Mouse (Mus musculus): ENCODE data around the gene Traf3ip3. TPM values are rescaled to one million over a fixed set of nuclear protein-coding genes. Genes with fewer than 3 reads are reported as not detected.
A peak's percentile ranks its signal among the peaks of the same experiment; 100 is the strongest.

The Traf3ip3 gene
- polyA plus RNA-seq, 1 experiment = 0.19 TPM

DNA sequence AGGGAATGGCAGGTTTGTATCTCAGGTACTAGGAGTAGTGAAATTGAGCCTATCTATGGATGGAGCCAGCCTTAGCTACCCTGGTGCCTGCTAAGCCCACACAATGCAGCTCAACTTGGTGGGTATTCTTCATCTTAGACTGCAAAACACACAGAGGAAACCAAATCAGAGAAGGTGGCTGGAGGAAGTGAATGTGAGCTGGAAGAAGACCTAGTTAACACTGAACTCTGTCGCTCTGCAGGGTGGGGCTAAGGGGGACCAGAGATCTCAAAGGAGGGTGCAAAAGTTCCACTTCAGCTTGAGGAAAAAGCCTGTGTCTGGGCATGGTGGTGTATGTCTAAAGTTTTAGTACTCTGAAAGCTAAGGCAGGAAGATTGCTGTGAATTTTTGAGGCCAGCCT, 41.9 kb downstream of the Traf3ip3 start:
- Histone ChIP-seq H3K4me3 (ENCODE audit: control insufficient read depth, low read depth, low read length) (peak overlapping the region; percentile 79), H3K4me1 (ENCODE audit: control insufficient read depth, insufficient read depth, low read length) (peaks cover 10% of the 10 kb centered on the region), H3K27me3 (ENCODE audit: control insufficient read depth, insufficient read depth, low read length) (no peaks in the 10 kb centered on the region), H3K36me3 (ENCODE audit: control insufficient read depth, insufficient read depth, low read length) (no peaks in the 10 kb centered on the region), H3K27ac (ENCODE audit: control insufficient read depth, insufficient read depth, low read depth, low read length) (no peak overlapping the region)
- TF ChIP-seq POLR2A (IDR thresholded peaks at IDR 0.05; ENCODE audit: control insufficient read depth, low read depth, low read length) (no peak), CTCF (IDR thresholded peaks at IDR 0.05; ENCODE audit: control insufficient read depth, insufficient read depth, insufficient replicate concordance, low read depth, low read length) (no peak)

DNA sequence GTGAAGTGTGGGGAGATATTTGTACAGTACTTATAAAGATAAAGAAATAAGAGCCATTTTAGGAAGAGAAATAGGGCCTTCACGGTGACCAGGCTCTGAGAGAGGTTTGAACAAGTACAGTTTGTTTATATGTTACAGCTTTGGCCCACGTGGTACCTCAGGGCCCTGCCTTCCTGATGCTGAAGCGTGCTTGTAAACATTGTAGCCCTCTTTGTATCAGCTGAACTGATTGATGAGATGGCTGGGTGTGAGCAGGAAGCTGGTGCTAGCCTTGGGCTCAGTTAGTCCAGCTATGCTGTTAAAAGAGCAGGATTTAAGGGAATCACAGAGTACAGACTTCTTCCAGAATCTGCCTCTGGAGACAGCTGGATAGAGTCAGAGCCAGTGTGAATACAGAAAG, 42.3 kb downstream of the Traf3ip3 start:
- Histone ChIP-seq H3K4me1 (ENCODE audit: control insufficient read depth, insufficient read depth, low read length) (peaks cover 10% of the 10 kb centered on the region), H3K4me3 (ENCODE audit: control insufficient read depth, low read depth, low read length) (peak overlapping the region; percentile 79), H3K36me3 (ENCODE audit: control insufficient read depth, insufficient read depth, low read length) (no peaks in the 10 kb centered on the region), H3K27me3 (ENCODE audit: control insufficient read depth, insufficient read depth, low read length) (no peaks in the 10 kb centered on the region), H3K27ac (ENCODE audit: control insufficient read depth, insufficient read depth, low read depth, low read length) (no peak overlapping the region)
- TF ChIP-seq POLR2A (IDR thresholded peaks at IDR 0.05; ENCODE audit: control insufficient read depth, low read depth, low read length) (no peak), CTCF (IDR thresholded peaks at IDR 0.05; ENCODE audit: control insufficient read depth, insufficient read depth, insufficient replicate concordance, low read depth, low read length) (no peak)

DNA sequence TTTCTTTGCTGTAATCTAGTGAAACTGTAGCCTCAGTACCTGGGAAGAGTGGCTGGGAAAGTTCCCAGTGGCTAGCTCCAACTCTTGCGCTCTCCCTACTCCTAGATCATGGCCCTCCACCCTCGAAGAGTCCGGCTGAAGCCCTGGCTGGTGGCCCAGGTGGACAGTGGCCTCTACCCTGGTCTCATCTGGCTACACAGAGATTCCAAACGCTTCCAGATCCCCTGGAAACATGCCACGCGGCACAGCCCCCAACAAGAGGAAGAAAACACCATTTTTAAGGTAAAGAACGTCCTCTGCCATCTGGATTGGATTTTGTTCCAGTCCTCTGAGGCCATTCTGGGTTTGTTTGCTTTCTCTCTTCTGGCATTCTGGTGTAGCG, 44.4 kb downstream of the Traf3ip3 start:
- no peak for TF ChIP-seq CTCF (IDR thresholded peaks at IDR 0.05; ENCODE audit: control insufficient read depth, insufficient read depth, insufficient replicate concordance, low read depth, low read length)
- TF ChIP-seq POLR2A (IDR thresholded peaks at IDR 0.05; ENCODE audit: control insufficient read depth, low read depth, low read length) = no peak
- Histone ChIP-seq H3K4me3 (ENCODE audit: control insufficient read depth, low read depth, low read length) (peak overlapping the region; percentile 74), H3K27ac (ENCODE audit: control insufficient read depth, insufficient read depth, low read depth, low read length) (no peak overlapping the region), H3K36me3 (ENCODE audit: control insufficient read depth, insufficient read depth, low read length) (no peaks in the 10 kb centered on the region), H3K4me1 (ENCODE audit: control insufficient read depth, insufficient read depth, low read length) (peaks cover 21% of the 10 kb centered on the region), H3K27me3 (ENCODE audit: control insufficient read depth, insufficient read depth, low read length) (peaks cover 4% of the 10 kb centered on the region; the same call in 1 of the 2 replicates)

DNA sequence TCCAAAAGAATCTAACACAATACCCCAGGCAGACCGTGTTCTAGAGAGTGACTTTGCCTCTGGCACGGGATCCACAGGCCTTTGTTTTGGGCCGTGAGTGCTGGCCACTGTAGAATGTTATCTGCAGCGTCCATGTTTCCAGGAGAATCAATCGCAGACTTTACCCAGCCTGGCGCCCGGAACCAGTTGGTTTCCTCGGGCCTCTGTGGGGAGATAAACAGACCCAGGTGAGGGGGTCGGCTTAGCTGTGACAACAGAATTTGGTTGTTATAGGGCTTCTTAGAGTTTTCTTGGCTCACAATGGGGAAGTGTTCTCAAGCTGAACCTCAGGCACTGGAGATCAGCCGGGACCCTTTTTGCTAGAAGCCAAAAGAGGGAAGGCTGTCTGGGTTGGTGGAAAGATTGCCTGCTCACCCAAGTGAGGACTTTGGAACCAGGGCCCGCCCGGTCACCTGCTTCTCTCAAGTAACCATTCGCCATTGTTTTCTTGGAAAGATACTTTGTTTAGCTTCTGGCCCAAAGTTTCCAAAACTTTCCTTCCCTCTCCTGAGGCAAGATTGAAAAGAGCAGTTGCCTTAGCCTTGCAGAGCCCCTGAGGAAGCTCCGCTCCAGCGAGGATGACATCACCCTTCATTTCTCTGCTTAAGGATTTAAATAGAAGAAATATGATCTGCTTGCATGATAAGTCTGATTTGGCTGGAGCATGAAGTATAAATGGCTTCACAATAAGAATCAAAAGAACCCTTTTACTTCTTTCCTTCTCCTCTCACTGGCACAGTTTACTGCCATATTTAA, 45.0 kb downstream of the Traf3ip3 start:
- Histone ChIP-seq H3K4me1 (ENCODE audit: control insufficient read depth, insufficient read depth, low read length) (peaks cover 21% of the 10 kb centered on the region), H3K27me3 (ENCODE audit: control insufficient read depth, insufficient read depth, low read length) (peaks cover 4% of the 10 kb centered on the region; the same call in 1 of the 2 replicates), H3K4me3 (ENCODE audit: control insufficient read depth, low read depth, low read length) (peak overlapping the region; percentile 74), H3K27ac (ENCODE audit: control insufficient read depth, insufficient read depth, low read depth, low read length) (no peak overlapping the region), H3K36me3 (ENCODE audit: control insufficient read depth, insufficient read depth, low read length) (no peaks in the 10 kb centered on the region)
- TF ChIP-seq CTCF (IDR thresholded peaks at IDR 0.05; ENCODE audit: control insufficient read depth, insufficient read depth, insufficient replicate concordance, low read depth, low read length) (no peak), POLR2A (IDR thresholded peaks at IDR 0.05; ENCODE audit: control insufficient read depth, low read depth, low read length) (peak; percentile 30; the same call in 1 of the 2 replicates)

DNA sequence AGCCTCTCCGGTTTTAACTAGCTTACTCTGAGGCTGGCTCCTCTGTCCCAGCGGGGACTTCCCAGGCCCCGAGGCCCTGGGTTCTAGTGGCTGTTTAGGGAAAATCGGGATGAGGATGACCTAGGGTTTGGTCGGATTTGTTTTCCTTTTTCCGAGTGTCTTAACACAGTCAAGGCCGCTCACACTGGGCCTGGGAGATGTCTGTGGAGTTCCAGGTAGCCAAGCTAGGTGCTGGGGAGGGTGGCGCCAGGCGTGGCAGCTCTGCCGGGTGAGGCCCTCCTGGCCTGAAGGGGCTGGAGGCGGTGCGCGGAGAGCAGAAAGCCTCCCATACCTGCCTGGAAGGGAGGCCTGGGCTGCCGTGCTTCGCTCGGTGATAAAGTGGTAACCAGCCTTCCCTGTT, 47.9 kb downstream of the Traf3ip3 start:
- Histone ChIP-seq H3K4me3 (ENCODE audit: control insufficient read depth, low read depth, low read length) (peak overlapping the region; percentile 75), H3K4me1 (ENCODE audit: control insufficient read depth, insufficient read depth, low read length) (peaks cover 14% of the 10 kb centered on the region), H3K36me3 (ENCODE audit: control insufficient read depth, insufficient read depth, low read length) (no peaks in the 10 kb centered on the region), H3K27ac (ENCODE audit: control insufficient read depth, insufficient read depth, low read depth, low read length) (no peak overlapping the region), H3K27me3 (ENCODE audit: control insufficient read depth, insufficient read depth, low read length) (peaks cover 4% of the 10 kb centered on the region; the same call in 1 of the 2 replicates)
- TF ChIP-seq CTCF (IDR thresholded peaks at IDR 0.05; ENCODE audit: control insufficient read depth, insufficient read depth, insufficient replicate concordance, low read depth, low read length) (no peak), POLR2A (IDR thresholded peaks at IDR 0.05; ENCODE audit: control insufficient read depth, low read depth, low read length) (no peak)

DNA sequence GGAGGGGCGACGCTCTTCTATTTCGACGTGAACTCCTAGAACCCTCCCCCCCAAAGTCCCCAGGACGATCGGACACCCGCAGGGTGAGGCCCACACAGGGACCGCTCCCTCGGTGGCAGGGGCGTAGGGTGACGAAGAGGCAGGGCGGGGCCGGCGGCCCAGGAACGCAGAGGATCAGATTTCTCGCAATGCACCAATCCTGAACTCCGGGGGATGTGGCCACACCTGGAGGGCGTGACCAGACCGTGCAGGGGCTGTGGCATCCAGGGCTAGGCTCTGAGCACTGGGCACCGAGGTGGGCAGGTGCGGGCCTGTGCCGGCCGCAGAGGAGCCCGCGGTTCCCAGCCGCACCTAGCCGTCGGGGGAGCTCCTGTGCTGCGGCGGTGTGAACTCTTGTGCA, 48.6 kb downstream of the Traf3ip3 start, which contains the start of gene Irf6:
Irf6 (plus strand) TSS at position 240 of the 400 bp plus-strand sequence.
- Histone ChIP-seq H3K4me1 (ENCODE audit: control insufficient read depth, insufficient read depth, low read length) (peaks cover 14% of the 10 kb centered on the region), H3K27ac (ENCODE audit: control insufficient read depth, insufficient read depth, low read depth, low read length) (no peak within 1 kb of the TSS), H3K36me3 (ENCODE audit: control insufficient read depth, insufficient read depth, low read length) (no peaks in the 10 kb centered on the region), H3K4me3 (ENCODE audit: control insufficient read depth, low read depth, low read length) (peak within 1 kb of the TSS; percentile 75), H3K27me3 (ENCODE audit: control insufficient read depth, insufficient read depth, low read length) (peaks cover 4% of the 10 kb centered on the region; the same call in 1 of the 2 replicates)
- TF ChIP-seq POLR2A (IDR thresholded peaks at IDR 0.05; ENCODE audit: control insufficient read depth, low read depth, low read length) (no peak), CTCF (IDR thresholded peaks at IDR 0.05; ENCODE audit: control insufficient read depth, insufficient read depth, insufficient replicate concordance, low read depth, low read length) (no peak)

DNA sequence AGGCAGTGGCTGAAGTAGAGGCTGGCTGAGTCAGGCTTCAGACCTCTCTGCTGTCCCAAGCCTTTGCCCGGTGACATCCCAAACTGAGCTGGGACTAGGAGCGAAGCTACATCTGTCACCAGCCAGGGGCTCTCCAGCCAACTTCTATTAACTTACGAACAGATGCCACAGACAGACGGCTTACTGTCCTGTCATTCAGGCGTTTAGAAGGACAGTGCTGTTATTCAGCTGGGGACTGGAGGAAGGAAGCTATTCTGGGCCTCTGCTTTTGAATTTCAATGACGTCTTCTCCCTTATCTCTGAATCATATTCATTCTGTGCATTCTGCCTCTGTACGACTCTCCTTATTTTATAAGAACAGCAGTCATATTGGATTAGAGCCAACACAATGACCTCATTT, 50.4 kb downstream of the Traf3ip3 start:
- Histone ChIP-seq H3K36me3 (ENCODE audit: control insufficient read depth, insufficient read depth, low read length) (no peaks in the 10 kb centered on the region), H3K27me3 (ENCODE audit: control insufficient read depth, insufficient read depth, low read length) (peaks cover 4% of the 10 kb centered on the region; the same call in 1 of the 2 replicates), H3K4me3 (ENCODE audit: control insufficient read depth, low read depth, low read length) (no peak overlapping the region), H3K27ac (ENCODE audit: control insufficient read depth, insufficient read depth, low read depth, low read length) (no peak overlapping the region), H3K4me1 (ENCODE audit: control insufficient read depth, insufficient read depth, low read length) (peaks cover 14% of the 10 kb centered on the region)
- TF ChIP-seq POLR2A (IDR thresholded peaks at IDR 0.05; ENCODE audit: control insufficient read depth, low read depth, low read length) (no peak), CTCF (IDR thresholded peaks at IDR 0.05; ENCODE audit: control insufficient read depth, insufficient read depth, insufficient replicate concordance, low read depth, low read length) (no peak)

Measured in testis, adult 2 months (tissue).